Mouse (Mus musculus): ENCODE data around the gene Hs2st1.

- TF ChIP-seq CTCF (IDR thresholded peaks at IDR 0.05; ENCODE audit: low read depth) (no peak), EP300 (optimal IDR thresholded peaks at IDR 0.05) (no peak)
Measured at GRCm38 (mm10) chr3:144580281-144580680, 10.3 kb upstream of the Hs2st1 start.

All from stomach, postnatal 0 days (tissue).